ENCODE assay signal across 19 mouse cellular contexts in genomic region chr10:34667203-34667602, GRCm38 (mm10).
DNase-seq lines count a peak whose midpoint lies in the region; ATAC-seq and TF ChIP-seq lines count a peak whose summit lies in the region.
"Had no signal": no experiment of that assay in that cellular context is flagged by ENCODE, and none has a peak within 500 bp of the region (broad histone marks: within the 10 kb centered on the region; RNA-seq: fewer than 3 reads in every experiment).

No protein-coding gene starts in this region.

- ATAC-seq in frontal cortex, adult (ENCODE audit: low TSS enrichment): peak; percentile 92
- no peak for ATAC-seq in midbrain, postnatal 0 days (ENCODE audit: low FRiP score)
- no peak for ATAC-seq in midbrain, embryonic 16.5 days
- ATAC-seq: liver, postnatal 0 days had no signal

- H3K4me2 ChIP-seq in midbrain, postnatal 0 days (ENCODE audit: low read depth, low read length, poor library complexity, severe bottlenecking): no peak overlapping the region
- H3K4me2 ChIP-seq in midbrain, embryonic 16.5 days (ENCODE audit: low read length): no peak overlapping the region
- H3K4me2 ChIP-seq: embryonic facial prominence, embryonic 13.5 days; limb, embryonic 15.5 days had no signal

- H3K9ac ChIP-seq in midbrain, postnatal 0 days (replicated peaks; ENCODE audit: low read length, poor library complexity, severe bottlenecking): no peak overlapping the region
- H3K9ac ChIP-seq in midbrain, embryonic 16.5 days (ENCODE audit: low read depth, low read length): no peak overlapping the region
- H3K9ac ChIP-seq: embryonic facial prominence, embryonic 13.5 days; limb, embryonic 15.5 days; liver, postnatal 0 days had no signal

- no peaks in the 10 kb centered on the region for H3K9me3 ChIP-seq in midbrain, postnatal 0 days (ENCODE audit: low read length)
- H3K9me3 ChIP-seq in midbrain, embryonic 16.5 days (replicated peaks; ENCODE audit: control insufficient read depth, low read length, poor library complexity, severe bottlenecking): no peaks in the 10 kb centered on the region
- H3K9me3 ChIP-seq: embryonic facial prominence, embryonic 13.5 days; heart, embryonic 10.5 days; limb, embryonic 15.5 days had no signal

- intact Hi-C loops in left cerebral cortex, postnatal 36 days (cut with DNase I): no loop called here

- 61% methylated on average over 2 of the region's 2 CpGs for WGBS in midbrain, postnatal 0 days
- 54% methylated on average over 2 of the region's 2 CpGs for WGBS in midbrain, embryonic 16.5 days

- H3K4me3 ChIP-seq in midbrain, postnatal 0 days (ENCODE audit: low read depth, low read length): no peak overlapping the region
- no peak overlapping the region for H3K4me3 ChIP-seq in midbrain, embryonic 16.5 days (ENCODE audit: low read depth, low read length)
- H3K4me3 ChIP-seq: embryonic facial prominence, embryonic 13.5 days; heart, embryonic 10.5 days; left cerebral cortex, adult 2 months; limb, embryonic 15.5 days had no signal

- no peaks in the 10 kb centered on the region for H3K36me3 ChIP-seq in midbrain, postnatal 0 days (ENCODE audit: insufficient read depth, low read length)
- H3K36me3 ChIP-seq in midbrain, embryonic 16.5 days (ENCODE audit: control insufficient read depth, insufficient read depth, low read length): no peaks in the 10 kb centered on the region
- H3K36me3 ChIP-seq: embryonic facial prominence, embryonic 13.5 days; heart, embryonic 10.5 days; limb, embryonic 15.5 days had no signal

- no peak for TF ChIP-seq CTCF in midbrain, postnatal 0 days (IDR thresholded peaks at IDR 0.05)

- DNase-seq in frontal cortex, postnatal 25 days (ENCODE audit: low spot score in 2 of 2): no peak
- peak; percentile 16 for DNase-seq in midbrain, postnatal 0 days (ENCODE audit: low spot score)
- DNase-seq in frontal cortex, postnatal 14 days (ENCODE audit: low spot score in 2 of 2): peak; percentile 14 to 22
- peak; percentile 9 to 30 for DNase-seq in left cerebral cortex, postnatal 36 days (ENCODE audit: low spot score in 2 of 2)
- no peak for DNase-seq in liver
- DNase-seq in adrenal gland, postnatal 4 days (ENCODE audit: low spot score in 2 of 2): no peak
- DNase-seq: adrenal gland, postnatal 14 days; cerebellum, adult 8-10 months; heart, postnatal 14 days; kidney, adult 18-20 months; kidney, postnatal 25 days; liver, postnatal 0 days; thymus, postnatal 36 days had no signal

- no peaks in the 10 kb centered on the region for H3K4me1 ChIP-seq in midbrain, postnatal 0 days (ENCODE audit: insufficient read depth, low read length)
- no peaks in the 10 kb centered on the region for H3K4me1 ChIP-seq in midbrain, embryonic 16.5 days (ENCODE audit: control insufficient read depth, insufficient read depth, low read length)
- H3K4me1 ChIP-seq: embryonic facial prominence, embryonic 13.5 days; heart, embryonic 10.5 days; limb, embryonic 15.5 days had no signal

- H3K27ac ChIP-seq in midbrain, postnatal 0 days (ENCODE audit: low read depth, low read length): no peak overlapping the region
- no peak overlapping the region for H3K27ac ChIP-seq in midbrain, embryonic 16.5 days (ENCODE audit: low read length)
- H3K27ac ChIP-seq: embryonic facial prominence, embryonic 13.5 days; heart, embryonic 10.5 days; left cerebral cortex, adult 2 months; limb, embryonic 15.5 days had no signal

- H3K27me3 ChIP-seq in midbrain, postnatal 0 days (ENCODE audit: insufficient read depth, low read length): no peaks in the 10 kb centered on the region
- H3K27me3 ChIP-seq in midbrain, embryonic 16.5 days (ENCODE audit: control insufficient read depth, insufficient read depth, low read depth, low read length): no peaks in the 10 kb centered on the region
- H3K27me3 ChIP-seq: embryonic facial prominence, embryonic 13.5 days; limb, embryonic 15.5 days had no signal

Comparison
In these comparisons a context has a peak if more than half of its experiments do, and no peak if none do; other contexts are left out.
1. DNase-seq: peak in midbrain, postnatal 0 days (single experiment), frontal cortex, postnatal 14 days (2 of 2) and left cerebral cortex, postnatal 36 days (2 of 2); none in frontal cortex, postnatal 25 days (0 of 2), liver (single experiment) and adrenal gland, postnatal 4 days (0 of 2).